Mouse (Mus musculus) brain, embryonic 18.5 days (tissue): ENCODE results near the gene 1600002K03Rik.
A peak's percentile ranks its signal among the peaks of the same experiment; 100 is the strongest.

ENCODE experiments used
- DNase-seq: peaks from one replicate; pipeline ENCODE4 v3.0.0-alpha.2; 2012; ENCODE audit warnings: low read depth, low spot score

1600002K03Rik gene

DNA sequence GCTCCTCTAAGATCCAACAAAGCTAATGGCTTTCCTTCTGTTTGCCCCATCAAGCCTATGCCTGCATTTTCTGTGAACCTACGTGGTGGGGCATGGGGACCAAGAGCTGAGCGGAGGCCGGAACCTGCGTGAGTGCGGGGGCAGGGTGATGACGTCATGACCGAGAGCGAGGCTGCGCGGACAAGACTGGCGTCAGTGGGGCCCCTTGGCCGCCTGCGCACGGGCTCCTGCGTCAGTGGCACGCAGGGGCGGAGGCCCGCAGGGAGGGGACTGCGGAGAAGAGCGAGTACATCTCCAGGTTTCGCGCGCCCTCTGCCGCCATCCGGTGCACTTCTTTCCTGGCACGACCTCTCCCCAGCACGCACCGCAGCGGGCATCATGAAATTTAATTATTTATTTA lies 31.5 kb upstream of the 1600002K03Rik start:
- peak; percentile 87 for DNase-seq

DNA sequence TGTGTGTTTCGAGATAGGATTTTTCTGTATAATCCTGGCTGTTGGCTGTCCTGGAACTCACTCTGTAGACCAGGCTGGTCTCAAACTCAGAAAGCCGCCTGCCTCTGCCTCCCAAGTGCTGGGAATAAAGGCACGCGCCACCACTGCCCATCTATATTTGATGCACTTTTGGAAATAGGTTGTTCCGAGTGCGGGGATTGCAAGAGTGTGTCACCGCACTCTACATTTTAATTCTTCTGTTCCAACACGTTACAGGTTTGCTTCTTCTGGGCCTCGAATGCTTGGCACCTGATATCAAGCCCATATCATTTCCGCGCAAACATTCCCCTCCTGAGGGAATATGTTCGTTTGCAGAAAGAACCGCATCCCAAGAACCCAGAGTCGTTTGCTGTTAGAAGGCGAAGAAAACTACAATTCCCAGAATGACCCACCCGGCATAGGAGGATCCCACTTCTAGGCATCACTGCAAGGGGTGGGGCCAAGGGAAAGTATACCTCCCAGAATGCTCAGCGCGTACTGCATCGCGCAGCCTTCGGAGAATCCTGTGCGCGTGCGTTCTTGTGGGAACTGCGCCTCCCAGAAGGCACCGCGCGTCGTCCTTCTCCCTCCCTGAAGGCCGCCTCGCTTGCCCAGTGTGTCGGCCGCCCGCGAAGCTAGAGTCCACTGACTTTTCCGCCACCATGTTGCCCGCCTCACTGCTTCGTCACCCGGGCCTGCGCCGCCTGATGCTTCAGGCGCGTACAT lies 30.8 kb upstream of the 1600002K03Rik start:
- DNase-seq: peak; percentile 98

DNA sequence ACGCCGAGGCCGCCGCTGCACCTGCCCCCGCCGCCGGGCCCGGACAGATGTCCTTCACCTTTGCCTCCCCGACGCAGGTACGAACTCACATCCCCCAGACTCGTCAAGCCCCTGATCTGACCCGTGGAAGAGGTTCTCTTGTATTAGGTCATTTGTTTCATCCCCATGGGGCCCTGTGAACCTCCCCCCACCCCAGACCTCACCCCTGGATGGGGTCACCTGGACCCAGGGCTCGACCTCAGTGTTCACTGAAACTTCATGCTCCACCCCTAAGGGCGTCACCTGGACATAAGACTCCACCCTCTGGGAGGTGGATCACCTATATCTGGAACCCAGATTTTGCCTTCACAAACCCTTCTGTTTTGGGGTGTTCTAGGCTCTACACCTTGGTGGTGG lies 30.2 kb upstream of the 1600002K03Rik start:
- no peak for DNase-seq

DNA sequence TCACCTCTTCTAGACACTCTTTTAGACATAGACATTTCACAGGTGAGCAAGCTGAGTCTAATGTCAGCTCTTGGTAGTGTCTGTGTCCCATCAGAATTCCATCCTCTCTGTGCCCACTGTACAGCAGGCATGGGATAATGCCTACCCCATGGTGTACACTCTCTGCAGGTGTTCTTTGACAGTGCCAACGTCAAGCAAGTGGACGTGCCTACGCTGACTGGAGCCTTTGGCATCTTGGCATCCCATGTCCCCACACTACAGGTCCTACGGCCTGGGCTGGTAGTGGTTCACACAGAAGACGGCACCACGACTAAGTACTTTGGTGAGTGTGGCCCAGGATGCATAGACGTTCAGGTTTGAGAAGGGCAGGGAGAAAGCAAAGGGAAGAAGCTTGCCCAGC lies 29.1 kb upstream of the 1600002K03Rik start:
- no peak for DNase-seq

DNA sequence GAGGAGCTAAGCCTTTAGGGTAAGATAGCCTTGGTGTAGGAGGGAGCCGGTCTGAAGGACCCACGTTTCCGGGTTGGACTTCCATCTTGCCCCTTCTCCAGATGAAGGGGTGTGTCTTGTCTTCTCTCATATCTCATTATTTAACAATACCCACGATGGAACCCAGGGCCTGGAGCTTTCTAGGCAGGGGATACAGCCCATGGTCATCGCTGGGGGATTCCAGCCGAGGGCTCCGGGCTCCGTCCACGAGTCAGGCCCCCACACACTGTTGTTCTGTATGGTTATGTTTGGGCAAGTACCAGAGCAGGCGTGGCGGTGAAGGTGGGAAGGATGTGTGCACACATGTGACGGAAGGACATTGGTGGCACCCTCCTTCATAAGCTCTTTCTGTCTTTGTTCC lies 28.6 kb upstream of the 1600002K03Rik start:
- no peak for DNase-seq

DNA sequence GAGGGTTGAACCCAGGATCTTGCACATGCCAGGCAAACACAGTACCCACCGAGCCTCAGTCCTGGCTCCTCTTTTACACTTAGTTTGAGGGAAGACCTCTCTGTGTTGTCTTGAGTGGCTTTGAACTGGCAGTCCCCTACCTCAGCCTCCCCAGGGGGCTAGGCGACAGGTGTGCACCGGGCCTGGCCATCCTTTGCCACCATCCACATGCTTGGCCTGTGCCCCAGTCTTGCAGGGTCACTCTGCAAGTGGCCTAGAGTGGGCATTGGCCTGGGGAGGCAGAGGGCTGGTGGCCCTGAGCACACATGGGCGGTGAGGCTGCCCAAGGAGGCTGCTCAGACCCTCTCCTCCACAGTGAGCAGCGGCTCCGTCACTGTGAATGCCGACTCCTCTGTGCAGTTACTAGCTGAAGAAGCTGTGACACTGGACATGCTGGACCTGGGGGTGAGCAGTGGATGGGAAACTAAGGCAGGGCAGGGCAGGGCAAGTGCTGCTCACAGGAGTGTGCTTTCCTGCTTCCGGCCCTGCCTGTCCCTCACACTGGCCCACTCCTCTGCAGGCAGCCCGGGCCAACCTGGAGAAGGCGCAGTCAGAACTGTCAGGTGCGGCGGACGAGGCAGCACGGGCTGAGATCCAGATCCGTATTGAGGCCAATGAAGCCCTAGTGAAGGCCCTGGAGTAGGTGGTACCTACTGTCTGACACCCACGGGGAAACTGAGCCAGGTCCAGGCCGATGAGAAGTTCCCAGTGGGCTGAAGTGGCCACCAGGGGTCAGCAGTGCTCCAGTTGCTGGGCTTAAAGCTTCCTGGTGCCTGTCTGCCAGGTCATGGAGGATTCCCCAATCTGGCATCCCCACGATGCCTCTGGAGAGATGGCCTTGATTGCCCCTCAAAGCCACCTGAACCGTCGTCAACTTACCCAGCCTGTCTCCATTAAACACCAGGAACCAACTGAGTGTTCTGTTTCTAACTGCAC lies 27.6 kb upstream of the 1600002K03Rik start:
- DNase-seq: no peak

DNA sequence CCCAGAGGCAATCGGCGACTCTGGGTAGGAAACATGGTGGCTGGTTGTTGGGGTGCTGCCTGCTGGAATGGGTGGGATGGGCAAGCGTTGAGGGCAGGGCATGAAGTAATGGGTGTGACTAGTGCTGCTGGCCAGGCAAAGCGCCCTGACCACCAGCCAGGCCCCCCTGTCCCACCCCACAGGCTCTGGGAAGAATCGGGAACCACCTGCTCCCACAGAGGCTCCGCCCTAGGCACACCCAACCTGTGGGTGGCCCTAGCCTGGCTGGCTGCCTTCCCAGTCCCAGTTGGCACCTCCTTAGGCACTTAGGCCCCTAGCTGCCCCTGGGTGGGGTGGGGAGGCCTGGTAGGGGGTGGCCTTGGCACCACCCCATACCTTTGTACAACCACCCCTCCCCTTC lies 26.8 kb upstream of the 1600002K03Rik start:
- no peak for DNase-seq

DNA sequence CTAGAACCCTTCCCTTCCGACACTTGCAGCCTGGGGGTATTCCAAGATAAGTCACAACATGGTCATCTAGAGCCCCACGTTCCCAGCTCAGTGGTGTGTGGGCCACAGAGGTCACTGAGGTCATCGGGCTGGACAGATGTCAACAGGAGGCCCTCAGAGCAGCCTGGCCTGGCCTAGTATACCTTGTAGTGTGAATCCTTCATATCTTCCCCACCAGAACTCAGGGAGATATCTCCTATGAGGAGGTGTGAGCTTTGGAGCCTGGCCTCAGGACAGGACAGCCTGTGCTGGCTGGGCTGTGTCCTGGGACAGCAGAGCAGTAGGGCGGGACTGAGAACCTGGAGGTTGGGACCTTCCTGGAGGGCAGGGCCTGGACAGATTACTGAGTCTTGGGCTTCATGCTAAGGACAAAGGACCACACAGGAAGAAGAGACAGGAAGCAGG lies 26.2 kb upstream of the 1600002K03Rik start:
- no peak for DNase-seq

DNA sequence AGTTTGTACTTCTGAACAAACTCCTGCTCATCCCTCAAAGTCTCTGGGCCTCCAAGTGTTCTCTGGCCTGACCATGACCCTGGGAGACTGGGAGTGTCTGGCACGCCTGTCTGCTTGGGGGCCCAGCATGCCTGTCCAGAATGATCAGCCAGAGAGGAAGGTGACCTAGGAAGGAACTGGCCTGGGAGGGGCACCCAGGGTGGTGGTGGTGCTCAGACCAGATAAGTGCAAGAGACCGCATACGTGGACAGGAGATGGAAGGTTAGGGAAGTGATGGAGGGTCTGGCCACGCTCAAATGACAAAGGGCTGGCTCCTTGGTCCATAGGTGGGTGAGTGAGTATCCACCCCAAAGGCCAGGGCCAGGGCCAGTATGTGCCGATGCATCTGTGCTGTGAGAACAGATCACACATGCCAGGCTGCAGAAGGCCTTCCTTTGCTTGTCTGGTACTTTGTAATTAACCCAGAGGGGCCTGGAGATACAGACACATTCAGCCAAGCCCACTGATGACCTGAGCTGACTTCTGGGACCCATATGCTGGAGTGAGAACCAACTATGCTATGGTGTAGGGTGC lies 25.5 kb upstream of the 1600002K03Rik start:
- no peak for DNase-seq

DNA sequence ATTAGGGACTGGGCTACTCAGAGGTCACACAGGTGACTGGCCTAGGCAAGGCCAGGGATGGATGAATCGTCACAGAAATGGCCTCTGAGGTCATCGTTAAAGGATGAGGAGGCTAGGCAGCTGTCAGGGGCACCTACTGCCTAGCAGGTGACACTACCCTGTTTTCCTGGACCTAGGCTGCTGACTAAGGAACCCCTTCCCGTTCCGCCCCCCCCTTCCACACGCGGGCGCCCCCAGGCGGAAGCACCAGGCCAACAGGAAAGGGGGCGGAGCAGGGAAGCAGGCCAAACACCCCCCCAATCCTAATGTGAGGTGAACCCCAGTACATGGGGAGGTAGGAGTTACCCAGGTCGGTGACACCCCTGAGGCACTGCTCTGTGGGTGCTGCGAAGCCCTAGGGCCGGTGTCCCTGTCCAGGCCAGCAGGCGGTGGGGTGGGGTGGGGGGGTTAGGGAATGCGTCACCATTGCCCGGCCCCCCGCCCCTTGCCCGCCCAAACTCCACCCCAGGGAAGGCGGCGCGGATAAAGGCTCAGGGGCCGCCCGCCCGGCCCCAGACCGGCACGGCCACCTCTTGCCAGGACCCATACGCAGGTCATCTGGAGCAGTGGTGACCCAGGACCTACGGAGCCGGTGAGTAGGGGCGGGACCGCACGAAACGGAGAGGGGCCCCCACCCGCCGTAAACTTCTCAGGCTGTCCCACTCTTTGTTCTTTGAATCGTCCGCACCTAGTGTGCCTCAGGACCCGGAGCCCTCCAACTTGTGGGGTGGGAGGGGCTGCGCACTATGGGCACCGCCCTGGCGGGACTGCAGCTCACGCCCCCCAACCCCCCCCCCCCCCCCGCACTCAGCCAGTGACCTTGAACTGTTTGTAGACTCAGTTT lies 24.8 kb upstream of the 1600002K03Rik start, which contains the start of gene Midn:
Gene Midn, plus strand, starts transcription at position 554 of the 883 bp plus-strand sequence.
- DNase-seq: no peak

DNA sequence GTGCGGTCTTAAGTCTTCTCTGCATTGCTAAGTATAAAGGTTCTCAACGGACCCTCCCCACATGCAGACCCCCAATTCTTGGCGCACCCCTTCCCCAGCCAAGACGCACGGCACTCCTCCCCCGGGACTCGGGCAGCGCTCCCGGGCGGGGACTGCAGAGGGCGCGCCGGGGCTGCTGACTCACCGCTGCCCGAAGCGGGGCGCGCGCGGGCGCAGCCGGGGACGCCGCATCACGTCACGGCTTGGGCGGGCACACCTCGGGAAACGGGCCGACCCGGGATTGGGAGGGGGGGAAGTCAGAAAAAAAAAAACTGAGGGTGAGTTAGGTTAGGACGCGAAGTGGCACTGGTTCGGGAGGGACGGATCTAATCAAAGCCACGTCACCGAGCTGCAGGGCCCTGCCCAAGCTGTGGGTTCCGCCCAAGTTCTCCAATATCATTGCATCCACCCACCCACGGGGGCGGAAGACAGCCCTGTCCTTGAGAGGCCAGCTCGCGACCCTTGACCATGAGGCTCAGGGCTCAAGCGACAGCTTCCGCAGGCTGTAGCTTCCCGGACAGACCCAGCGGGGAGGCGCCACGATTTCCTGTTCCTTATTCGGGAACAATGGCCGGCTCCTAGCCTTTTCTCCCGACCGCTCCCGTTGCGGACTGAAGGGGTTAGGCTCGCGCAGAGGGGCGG lies 24.0 kb upstream of the 1600002K03Rik start:
- DNase-seq: no peak

DNA sequence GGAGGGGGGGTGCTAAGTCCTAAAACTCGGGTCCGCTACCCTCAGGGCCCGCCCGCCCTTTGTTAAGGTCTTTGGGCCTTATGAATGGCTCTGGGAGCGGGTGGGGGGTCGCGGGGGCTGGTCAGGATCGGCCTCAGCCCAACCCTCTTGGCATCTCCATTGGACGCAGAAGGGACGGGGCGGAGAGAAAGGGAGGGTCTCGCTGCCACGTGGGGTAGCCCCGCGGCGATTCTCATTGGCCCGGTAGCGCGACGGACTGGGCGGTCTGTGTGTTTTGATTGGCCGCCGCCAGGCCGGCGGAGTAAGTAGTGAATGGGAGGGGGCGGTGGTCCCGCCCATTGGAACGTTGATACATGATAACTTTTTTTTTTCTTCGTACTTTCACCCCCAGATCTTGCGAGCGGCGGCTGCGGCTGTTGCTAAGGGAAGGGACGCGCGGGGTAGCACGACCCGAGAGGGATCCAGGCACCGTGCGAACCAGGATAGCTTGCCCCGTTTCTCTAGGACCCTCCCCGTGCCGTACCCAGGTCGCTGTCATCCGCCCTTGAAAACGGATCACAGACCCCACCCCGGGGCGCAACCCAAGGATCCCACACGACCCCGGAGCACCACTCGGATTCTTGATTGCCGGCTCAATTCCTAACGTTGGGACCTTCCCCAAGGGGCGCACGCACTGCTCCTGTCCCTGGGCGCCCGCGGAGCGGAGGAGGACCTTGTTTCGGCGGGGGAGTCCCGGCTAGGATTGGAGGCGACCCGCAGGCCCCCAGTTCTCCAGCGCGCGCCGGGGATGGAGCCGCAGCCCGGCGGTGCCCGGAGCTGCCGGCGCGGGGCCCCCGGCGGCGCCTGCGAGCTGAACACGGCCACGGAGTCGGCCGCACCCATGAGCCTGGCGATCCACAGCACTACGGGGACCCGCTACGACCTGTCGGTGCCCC lies 23.2 kb upstream of the 1600002K03Rik start:
- DNase-seq: peak; percentile 99

DNA sequence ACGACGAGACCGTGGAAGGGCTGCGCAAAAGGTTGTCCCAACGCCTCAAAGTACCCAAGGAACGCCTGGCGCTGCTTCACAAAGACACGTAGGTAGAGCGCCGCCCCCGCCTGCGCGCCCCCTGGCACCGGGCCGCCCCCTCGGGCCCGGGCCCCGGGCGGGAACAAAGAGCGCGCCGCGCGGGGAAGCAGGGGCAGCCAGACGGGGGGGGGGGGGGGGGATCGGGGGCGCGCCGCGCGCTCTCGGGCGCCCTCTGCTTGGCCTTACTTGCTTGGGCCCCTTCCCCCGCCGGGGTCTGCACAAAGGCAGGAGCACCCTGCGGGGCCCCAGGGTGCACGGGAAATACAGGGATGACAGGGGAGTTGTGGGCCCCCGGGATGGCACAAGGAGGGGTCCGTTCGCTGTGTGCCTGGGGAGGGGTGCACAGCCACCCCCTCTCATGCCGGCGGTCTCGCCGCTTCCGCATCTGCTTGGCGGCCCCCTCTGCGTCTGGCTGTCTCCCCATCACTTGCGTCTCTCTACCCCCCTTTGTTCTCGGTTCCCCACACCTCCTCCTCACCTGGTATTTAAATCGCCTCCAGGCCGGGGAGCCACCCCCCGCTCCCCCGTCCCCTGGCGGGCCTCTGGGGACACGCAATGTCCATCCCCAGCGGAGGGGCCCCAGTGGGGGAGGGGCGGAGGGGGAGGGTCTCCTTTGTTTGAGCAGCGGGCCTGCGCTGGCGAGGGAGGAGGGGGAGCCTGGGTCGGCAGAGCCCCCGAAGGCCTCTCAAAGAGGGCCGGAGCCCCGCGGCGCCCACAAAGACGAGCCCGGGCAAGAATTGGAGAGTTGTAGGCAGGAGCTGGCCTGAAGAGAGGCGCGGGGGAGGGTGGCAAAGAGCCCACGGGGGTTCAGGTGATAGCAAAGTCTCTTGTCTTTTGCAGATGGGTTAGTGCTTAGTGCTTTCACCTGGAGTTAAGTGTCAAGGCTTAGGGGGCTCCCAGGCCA lies 22.2 kb upstream of the 1600002K03Rik start:
- DNase-seq: no peak

DNA sequence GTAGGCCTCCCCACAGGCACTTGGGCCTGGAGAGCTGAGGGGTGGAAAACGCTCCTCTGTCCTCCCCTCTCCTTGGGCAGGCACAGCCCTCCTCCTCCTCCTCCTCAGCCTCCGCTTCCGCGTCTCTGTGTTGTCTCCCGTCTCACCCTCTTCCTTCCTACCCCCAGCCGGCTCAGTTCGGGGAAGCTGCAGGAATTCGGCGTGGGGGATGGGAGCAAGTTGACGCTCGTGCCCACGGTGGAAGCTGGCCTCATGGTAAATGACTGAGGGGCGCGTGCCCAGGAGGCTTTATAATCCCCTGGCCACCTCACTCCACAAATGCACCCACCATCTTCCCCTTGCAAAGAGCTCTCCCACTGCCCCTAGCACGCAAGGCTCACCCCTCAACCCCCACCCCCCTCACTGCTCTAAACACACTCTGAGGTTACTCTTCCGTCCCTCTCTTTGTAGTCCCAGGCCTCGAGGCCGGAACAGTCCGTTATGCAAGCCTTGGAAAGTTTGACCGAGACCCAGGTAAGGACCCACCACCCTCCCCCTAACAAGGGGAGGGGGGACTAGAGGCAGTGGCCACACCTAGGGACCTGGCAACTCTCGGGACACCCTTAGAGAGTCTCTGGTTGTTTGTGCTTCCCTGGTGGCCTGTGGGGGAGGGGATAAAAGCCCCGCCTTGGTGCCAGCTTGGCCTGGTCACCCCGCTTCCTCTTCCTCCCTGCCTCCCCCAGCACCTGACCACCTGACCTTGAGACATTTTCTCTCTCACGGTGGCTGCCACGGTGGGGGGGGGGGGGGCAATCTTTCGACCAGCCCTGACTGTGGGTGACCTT lies 21.3 kb upstream of the 1600002K03Rik start:
- no peak for DNase-seq

DNA sequence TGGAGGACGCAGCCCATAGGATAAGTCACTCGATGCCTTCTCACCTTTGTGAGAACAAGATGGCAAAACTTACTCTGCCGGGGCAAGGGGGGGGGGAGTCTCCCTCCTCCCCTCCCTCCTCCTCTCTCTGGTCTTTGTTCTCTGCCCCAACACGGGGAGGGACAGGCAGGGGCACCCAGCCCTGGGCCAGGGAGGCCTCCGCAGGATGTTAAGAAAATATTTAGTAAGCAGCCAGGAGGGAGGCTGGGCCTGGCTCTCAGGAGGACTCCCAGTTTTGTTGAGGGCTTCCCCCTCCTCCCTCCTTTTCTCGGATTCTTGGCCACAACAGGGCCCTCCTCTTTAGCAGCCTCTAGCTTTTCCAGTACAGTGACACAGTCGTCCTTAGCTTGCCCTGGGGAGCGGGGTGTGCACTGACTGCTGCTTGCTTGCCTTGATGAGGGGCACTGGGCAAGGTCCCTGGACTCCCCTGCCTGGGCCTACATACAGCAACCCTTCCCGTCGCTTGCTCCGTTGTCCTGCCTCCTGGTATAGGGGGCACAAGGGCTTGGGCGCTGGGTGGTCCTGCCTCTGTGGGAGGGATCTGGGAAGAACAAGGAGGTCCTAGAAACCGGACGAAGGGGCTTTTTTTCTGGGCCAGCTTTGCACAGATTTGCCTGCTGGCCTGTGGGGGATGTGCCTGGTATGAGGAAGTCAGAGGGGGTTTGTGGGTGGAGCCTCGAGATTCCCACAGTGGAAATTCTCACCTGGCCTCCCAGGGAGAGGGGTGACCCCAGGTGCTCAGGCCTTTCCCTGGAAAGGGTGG lies 20.5 kb upstream of the 1600002K03Rik start:
- DNase-seq: no peak

DNA sequence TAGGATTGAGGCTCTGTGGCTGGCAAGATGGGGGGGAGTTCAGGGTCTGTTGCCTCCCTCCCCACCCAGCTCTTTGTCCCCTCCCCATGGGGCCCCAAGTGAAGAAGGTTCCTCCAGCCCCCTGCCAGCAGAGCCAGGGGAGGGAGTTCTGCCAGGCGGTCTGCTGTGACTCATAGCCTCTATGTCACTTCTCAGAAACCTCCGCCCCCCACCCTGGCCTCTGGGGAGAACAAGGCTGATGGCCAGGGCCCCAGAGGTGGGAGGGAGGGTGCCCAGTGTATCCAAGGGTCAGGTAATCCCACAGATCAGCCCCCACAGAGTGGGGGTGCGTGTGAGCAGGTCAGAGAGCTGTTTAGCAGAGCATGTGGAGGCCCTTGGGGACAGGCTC lies 19.9 kb upstream of the 1600002K03Rik start:
- no peak for DNase-seq

DNA sequence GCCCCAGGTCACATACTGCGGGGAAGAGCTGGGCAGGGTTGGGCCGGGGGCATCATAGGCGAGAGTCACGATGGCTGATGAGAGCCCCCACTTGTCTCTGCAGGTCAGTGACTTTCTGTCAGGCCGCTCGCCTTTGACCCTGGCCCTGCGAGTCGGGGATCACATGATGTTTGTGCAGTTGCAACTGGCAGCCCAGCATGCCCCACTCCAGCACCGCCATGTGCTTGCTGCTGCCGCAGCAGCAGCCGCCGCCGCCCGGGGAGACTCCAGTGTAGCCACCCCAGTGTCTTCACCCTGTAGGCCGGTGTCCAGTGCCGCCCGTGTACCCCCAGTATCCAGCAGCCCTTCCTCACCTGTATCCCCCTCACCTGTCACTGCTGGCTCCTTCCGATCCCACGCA lies 19.0 kb upstream of the 1600002K03Rik start:
- no peak for DNase-seq
